Mouse (Mus musculus): ENCODE measurements at regions not wholly inside any gene's neighbourhood (a gene's known extent, or its start where the extent isn't known, plus 50 kb on each side); places are given as distances from the start of the nearest gene placed in this dataset.

GRCm38 (mm10) chr3:38008321-38008720, 284.0 kb upstream of the Gm5148 start:
- WGBS, result 90% methylated on average over 7 of the region's 7 CpGs
- Histone ChIP-seq H3K4me3 (ENCODE audit: insufficient read depth, low read depth, low read length) (no peak overlapping the region), H3K4me1 (ENCODE audit: control insufficient read depth, insufficient read depth, low read length) (no peaks in the 10 kb centered on the region), H3K27ac (ENCODE audit: insufficient read depth, low read depth, low read length) (no peak overlapping the region)
- TF ChIP-seq POLR2A (IDR thresholded peaks at IDR 0.05; ENCODE audit: insufficient read depth, low read depth, low read length), result no peak
- TF ChIP-seq CTCF (IDR thresholded peaks at IDR 0.05; ENCODE audit: insufficient read depth, low read depth, low read length), result no peak

GRCm38 (mm10) chr3:38007626-38008025, 283.3 kb upstream of the Gm5148 start:
- WGBS, result 92% methylated on average over 1 of the region's 1 CpGs
- TF ChIP-seq POLR2A (IDR thresholded peaks at IDR 0.05; ENCODE audit: insufficient read depth, low read depth, low read length) (no peak), CTCF (IDR thresholded peaks at IDR 0.05; ENCODE audit: insufficient read depth, low read depth, low read length) (no peak)

DNA sequence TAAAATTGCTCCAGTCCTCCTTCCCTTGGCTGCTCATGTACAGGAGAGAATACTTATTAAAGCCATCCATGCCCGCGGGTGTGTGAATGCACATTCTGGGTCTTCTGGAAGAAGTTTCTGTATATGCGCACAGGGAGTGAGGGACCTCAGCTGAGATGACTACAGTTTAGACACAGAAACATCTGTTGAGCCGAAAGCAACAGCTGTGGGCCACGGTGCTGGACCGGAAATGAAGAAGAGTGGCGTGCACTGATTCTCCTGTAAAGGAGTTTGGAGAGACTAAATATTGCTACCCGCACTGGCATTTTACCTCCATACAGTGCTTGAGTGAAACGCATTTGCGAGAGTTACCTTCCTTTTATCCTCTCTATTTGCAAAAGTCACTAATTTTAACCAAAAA, 278.0 kb upstream of the Gm5148 start:
- Histone ChIP-seq H3K4me3 (ENCODE audit: insufficient read depth, low read depth, low read length) (no peak overlapping the region), H3K4me1 (ENCODE audit: control insufficient read depth, insufficient read depth, low read length) (no peaks in the 10 kb centered on the region), H3K27ac (ENCODE audit: insufficient read depth, low read depth, low read length) (no peak overlapping the region)
- 93% methylated on average over 10 of the region's 10 CpGs for WGBS
- TF ChIP-seq POLR2A (IDR thresholded peaks at IDR 0.05; ENCODE audit: insufficient read depth, low read depth, low read length) (no peak), CTCF (IDR thresholded peaks at IDR 0.05; ENCODE audit: insufficient read depth, low read depth, low read length) (no peak)

More at GRCm38 (mm10) chr3:38007626-38008025, 283.3 kb upstream of the Gm5148 start:
- Histone ChIP-seq H3K4me3 (ENCODE audit: insufficient read depth, low read depth, low read length) (no peak overlapping the region), H3K27ac (ENCODE audit: insufficient read depth, low read depth, low read length) (no peak overlapping the region), H3K4me1 (ENCODE audit: control insufficient read depth, insufficient read depth, low read length) (no peaks in the 10 kb centered on the region)

- 100% methylated on average over 1 of the region's 1 CpGs for WGBS
- Histone ChIP-seq H3K27ac (ENCODE audit: insufficient read depth, low read depth, low read length) (no peak overlapping the region), H3K4me3 (ENCODE audit: insufficient read depth, low read depth, low read length) (no peak overlapping the region), H3K4me1 (ENCODE audit: control insufficient read depth, insufficient read depth, low read length) (no peaks in the 10 kb centered on the region)
- no peak for TF ChIP-seq CTCF (IDR thresholded peaks at IDR 0.05; ENCODE audit: insufficient read depth, low read depth, low read length)
- TF ChIP-seq POLR2A (IDR thresholded peaks at IDR 0.05; ENCODE audit: insufficient read depth, low read depth, low read length), result no peak
Measured at GRCm38 (mm10) chr3:37999779-38000178, 275.5 kb upstream of the Gm5148 start.

DNA sequence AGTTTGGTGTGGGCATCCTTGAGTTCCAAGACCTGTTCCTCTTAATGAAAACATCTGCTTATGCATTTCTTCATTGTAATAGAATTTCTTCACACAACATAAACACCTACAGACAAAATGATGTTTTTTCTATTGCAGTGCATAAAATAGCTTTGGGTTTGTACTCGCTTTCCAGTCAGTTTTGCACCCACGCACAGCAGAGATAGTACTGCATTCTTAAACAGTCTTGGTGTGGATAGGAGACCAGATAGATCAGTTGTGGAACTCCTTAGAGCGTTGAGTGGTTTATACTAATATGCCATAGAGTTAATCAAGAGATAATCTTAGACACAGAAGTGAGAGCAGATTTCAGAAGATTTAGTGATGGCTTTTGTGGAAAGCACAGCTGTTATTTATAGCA, 273.7 kb upstream of the Gm5148 start:
- no peak overlapping the region for H3K27ac ChIP-seq (ENCODE audit: insufficient read depth, low read depth, low read length)
- H3K4me1 ChIP-seq (ENCODE audit: control insufficient read depth, insufficient read depth, low read length), result no peaks in the 10 kb centered on the region
- no peak overlapping the region for H3K4me3 ChIP-seq (ENCODE audit: insufficient read depth, low read depth, low read length)
- TF ChIP-seq CTCF (IDR thresholded peaks at IDR 0.05; ENCODE audit: insufficient read depth, low read depth, low read length), result no peak
- TF ChIP-seq POLR2A (IDR thresholded peaks at IDR 0.05; ENCODE audit: insufficient read depth, low read depth, low read length), result no peak
- WGBS, result 67% methylated on average over 3 of the region's 3 CpGs

GRCm38 (mm10) chr3:37989992-37990391, 265.7 kb upstream of the Gm5148 start:
- Histone ChIP-seq H3K4me1 (ENCODE audit: control insufficient read depth, insufficient read depth, low read length) (no peaks in the 10 kb centered on the region), H3K27ac (ENCODE audit: insufficient read depth, low read depth, low read length) (no peak overlapping the region), H3K4me3 (ENCODE audit: insufficient read depth, low read depth, low read length) (no peak overlapping the region)
- 96% methylated on average over 6 of the region's 6 CpGs for WGBS
- no peak for TF ChIP-seq POLR2A (IDR thresholded peaks at IDR 0.05; ENCODE audit: insufficient read depth, low read depth, low read length)
- no peak for TF ChIP-seq CTCF (IDR thresholded peaks at IDR 0.05; ENCODE audit: insufficient read depth, low read depth, low read length)

- H3K4me1 ChIP-seq (ENCODE audit: control insufficient read depth, insufficient read depth, low read length), result no peaks in the 10 kb centered on the region
- 82% methylated on average over 20 of the region's 20 CpGs for WGBS
- no peak overlapping the region for H3K27ac ChIP-seq (ENCODE audit: insufficient read depth, low read depth, low read length)
- no peak for TF ChIP-seq CTCF (IDR thresholded peaks at IDR 0.05; ENCODE audit: insufficient read depth, low read depth, low read length)
- no peak for TF ChIP-seq POLR2A (IDR thresholded peaks at IDR 0.05; ENCODE audit: insufficient read depth, low read depth, low read length)
- no peak overlapping the region for H3K4me3 ChIP-seq (ENCODE audit: insufficient read depth, low read depth, low read length)
Measured at GRCm38 (mm10) chr3:37987775-37988505, 263.6 kb upstream of the Gm5148 start.

DNA sequence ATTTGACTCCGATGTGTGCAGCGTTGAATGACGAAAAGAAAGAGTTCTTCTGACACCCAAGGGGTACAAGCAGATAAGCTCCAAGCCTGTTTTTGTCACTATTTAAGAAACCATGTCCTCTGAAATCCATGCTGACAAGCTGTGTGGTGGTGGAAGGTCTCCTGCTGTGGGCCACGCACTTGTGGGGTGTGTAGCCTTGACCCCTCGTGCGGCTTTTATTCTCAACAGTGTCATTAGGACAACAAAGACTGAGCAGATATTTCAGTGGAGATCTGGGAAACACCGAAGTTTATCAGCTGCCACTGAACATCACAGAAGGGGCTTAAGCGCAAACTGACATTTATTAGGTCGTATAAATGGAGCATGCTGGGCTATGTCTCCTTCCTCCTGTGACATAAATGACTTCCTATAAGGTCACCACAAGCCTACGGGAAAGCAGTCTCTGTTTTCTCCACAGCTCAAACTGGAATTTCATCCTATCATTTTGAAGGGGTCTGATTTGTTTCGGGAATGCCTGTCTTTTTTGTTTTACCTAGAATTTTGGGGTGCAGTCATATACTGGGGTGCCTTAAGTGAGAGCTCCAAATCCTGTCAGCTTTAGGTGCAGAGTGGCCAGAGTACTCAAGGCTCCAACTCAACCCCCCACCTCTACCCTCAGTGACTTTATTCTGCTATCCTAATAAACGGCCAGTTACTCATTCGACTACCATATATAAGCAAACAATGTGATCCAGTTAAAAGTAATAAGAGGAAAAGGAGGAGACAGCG, 262.9 kb upstream of the Gm5148 start:
- H3K27ac ChIP-seq (ENCODE audit: insufficient read depth, low read depth, low read length), result no peak overlapping the region
- 87% methylated on average over 14 of the region's 14 CpGs for WGBS

DNA sequence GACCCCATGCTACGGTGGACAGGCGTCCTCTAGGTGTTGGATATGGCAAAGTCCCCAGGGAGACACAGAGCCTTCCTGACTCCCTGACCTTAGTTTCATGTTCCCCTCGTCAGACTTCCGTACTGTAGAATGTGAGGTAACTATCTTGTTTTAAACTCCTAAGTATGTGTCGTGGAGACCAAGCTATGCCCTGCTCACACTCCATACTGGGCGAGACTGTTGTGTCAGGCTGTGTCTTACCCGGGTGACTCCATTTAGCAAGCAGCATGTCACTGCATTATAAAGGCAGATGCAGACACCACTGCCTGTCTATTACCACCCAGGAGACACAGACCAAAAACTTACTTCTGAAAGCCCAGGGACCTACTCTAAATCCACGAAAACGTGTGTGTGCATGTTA, 260.4 kb upstream of the Gm5148 start:
- no peak overlapping the region for H3K27ac ChIP-seq (ENCODE audit: insufficient read depth, low read depth, low read length)
- H3K4me3 ChIP-seq (ENCODE audit: insufficient read depth, low read depth, low read length), result no peak overlapping the region
- WGBS, result 88% methylated on average over 9 of the region's 9 CpGs
- no peaks in the 10 kb centered on the region for H3K4me1 ChIP-seq (ENCODE audit: control insufficient read depth, insufficient read depth, low read length)
- TF ChIP-seq CTCF (IDR thresholded peaks at IDR 0.05; ENCODE audit: insufficient read depth, low read depth, low read length) (no peak), POLR2A (IDR thresholded peaks at IDR 0.05; ENCODE audit: insufficient read depth, low read depth, low read length) (no peak)

More for the DNA sequence above, 262.9 kb upstream of the Gm5148 start:
- Histone ChIP-seq H3K4me3 (ENCODE audit: insufficient read depth, low read depth, low read length) (no peak overlapping the region), H3K4me1 (ENCODE audit: control insufficient read depth, insufficient read depth, low read length) (no peaks in the 10 kb centered on the region)
- no peak for TF ChIP-seq POLR2A (IDR thresholded peaks at IDR 0.05; ENCODE audit: insufficient read depth, low read depth, low read length)
- TF ChIP-seq CTCF (IDR thresholded peaks at IDR 0.05; ENCODE audit: insufficient read depth, low read depth, low read length), result no peak
